Mouse (Mus musculus) urinary bladder, postnatal 14 days (tissue): Measurements from ENCODE around the gene Olfr1192-ps1.
"Not testable (repeated sequence)": the region's sequence is repeated elsewhere in the genome, so short reads cannot be mapped to it uniquely, and the experiment has no call there.

Experiments used
- DNase-seq: peaks from one replicate; pipeline ENCODE4 v3.0.0; 2021; ENCODE audit warnings: low spot score

Gene Olfr1192-ps1

DNA sequence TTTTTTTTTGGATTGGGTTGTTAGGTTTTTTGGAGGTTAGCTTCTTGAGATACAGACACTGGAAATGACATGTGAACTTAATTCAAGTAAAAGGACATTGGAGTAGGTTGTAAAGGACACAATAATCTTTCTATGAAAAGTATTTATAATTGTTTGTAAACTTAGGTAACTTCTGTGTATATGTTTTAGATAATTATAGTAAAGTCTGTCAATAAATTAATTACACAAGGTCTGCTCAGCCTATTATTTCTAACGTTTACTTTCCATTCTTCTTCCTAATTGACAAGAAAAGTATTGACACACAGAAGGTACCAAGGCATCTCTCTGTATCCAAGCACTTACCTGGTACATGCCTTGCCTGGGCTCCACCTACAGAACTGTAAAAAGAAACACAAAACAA is at the start of gene Olfr1192-ps1:
TSS of gene Olfr1192-ps1 (plus strand) at position 301 of the 400 bp plus-strand sequence.
- no peak for DNase-seq

DNA sequence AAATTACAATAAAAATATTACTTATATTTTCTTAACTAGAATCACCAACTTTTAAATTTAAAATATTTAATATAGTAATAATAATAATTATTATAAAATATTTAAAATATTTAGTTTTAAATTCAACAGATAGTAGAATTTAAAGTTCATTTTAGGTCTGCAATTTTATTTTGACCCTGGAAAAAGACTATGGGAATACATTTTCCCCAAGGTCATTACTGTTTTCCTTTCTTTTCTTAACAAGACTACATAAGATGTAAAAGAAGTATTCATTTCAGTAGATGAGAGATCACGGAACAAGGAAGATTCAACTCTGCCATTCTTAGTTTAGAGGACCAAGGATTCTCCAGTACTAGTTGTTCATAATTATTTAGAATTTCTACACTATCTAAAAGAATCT is 8.1 kb upstream of the Olfr1192-ps1 start, which contains the start of gene Olfr1191-ps1:
TSS of gene Olfr1191-ps1 (plus strand) at position 301 of the 400 bp plus-strand sequence.
- not testable (repeated sequence) for DNase-seq

DNA sequence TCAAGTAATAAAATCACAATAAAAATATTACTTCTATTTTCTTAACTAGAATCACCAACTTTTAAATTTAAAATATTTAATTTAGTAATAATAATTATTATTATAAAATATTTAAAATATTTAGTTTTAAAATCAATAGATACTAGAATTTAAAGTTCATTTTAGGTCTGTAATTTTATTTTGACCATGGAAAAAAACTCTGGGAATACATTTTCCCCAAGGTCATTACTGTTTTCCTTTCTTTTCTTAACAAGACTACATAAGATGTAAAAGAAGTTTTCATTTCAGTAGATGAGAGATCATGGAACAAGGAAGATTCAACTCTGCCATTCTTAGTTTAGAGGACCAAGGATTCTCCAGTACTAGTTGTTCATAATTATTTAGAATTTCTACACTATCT is 27.0 kb downstream of the Olfr1192-ps1 start, which contains the start of gene Olfr1193:
TSS of gene Olfr1193 (plus strand) at position 301 of the 400 bp plus-strand sequence.
- not testable (repeated sequence) for DNase-seq

DNA sequence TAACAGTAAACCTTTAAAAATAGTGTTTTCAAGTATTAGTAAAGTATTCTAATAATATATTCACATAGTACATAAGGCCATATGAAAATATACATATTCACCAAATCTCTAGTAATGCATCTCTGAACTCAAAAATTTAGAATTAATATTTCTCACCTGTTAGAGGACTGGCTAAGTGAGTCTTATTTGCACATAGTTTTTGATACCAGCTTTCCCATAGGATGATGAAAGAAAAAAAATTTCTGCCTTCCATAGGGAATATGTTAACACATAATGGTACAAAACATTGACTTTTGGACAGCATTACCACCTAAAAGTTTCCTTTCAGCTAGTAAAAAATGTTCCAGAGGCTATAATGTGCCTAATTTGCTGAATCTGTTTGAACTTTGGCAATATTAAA is 40.8 kb downstream of the Olfr1192-ps1 start, which contains the start of gene Olfr1195:
TSS of gene Olfr1195 (minus strand) at position 101 of the 400 bp plus-strand sequence.
- DNase-seq, result no peak

DNA sequence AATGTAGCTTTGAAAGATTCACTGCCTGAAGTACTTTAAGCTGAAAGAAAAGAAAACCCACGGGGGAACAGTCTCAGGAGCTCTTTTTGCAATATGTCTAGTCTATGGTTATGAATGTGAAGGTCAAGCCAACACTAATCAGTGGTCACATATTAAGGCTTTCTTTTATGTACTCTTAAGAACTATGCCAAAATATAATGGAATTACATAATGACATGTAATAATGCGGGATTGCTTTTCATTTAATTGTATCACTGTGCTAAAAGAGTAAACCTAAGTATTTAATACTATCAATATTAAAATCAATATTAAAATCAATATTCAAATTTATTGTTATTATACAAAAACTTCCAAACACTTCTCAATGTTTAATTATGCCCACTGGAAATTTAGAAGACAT is 56.2 kb downstream of the Olfr1192-ps1 start, which contains the start of gene Olfr1196:
TSS of gene Olfr1196 (minus strand) at position 101 of the 400 bp plus-strand sequence.
- no peak for DNase-seq
